Mouse (Mus musculus): ENCODE measurements at regions not wholly inside any gene's neighbourhood (a gene's known extent, or its start where the extent isn't known, plus 50 kb on each side); places are given as distances from the start of the nearest gene placed in this dataset.

- peak; percentile 80 for TF ChIP-seq CTCF (IDR thresholded peaks at IDR 0.05; ENCODE audit: low read depth)
- TF ChIP-seq EP300 (optimal IDR thresholded peaks at IDR 0.05), result no peak
Observed at GRCm38 (mm10) chr4:94007088-94007768, 549.1 kb upstream of the Gm10306 start.

Measured in stomach, postnatal 0 days (tissue).